Mouse (Mus musculus) layer of hippocampus, adult 2 months (tissue): ENCODE measurements at regions not wholly inside any gene's neighbourhood (a gene's known extent, or its start where the extent isn't known, plus 50 kb on each side); places are given as distances from the start of the nearest gene placed in this dataset.

Experiments used
- DNase-seq, 2 experiments: peaks; one replicate each; pipeline ENCODE4 v3.0.0; 2022; ENCODE audit warnings: low spot score in 2 of 2
- H3K27ac ChIP-seq: fragments of 200-600 bp; 2 replicates; pipeline ENCODE4 v1.8.1; 2022
- H3K4me3 ChIP-seq: fragments of 200-600 bp; 2 replicates; pipeline ENCODE4 v1.8.1; 2022; ENCODE audit warnings: mild to moderate bottlenecking
- CTCF ChIP-seq: fragments of 200-600 bp; conservative IDR thresholded peaks from 2 replicates; pipeline ENCODE4 v1.8.1; 2022; ENCODE audit warnings: antibody characterized with exemption, mild to moderate bottlenecking, moderate library complexity

- no peak for DNase-seq
- TF ChIP-seq CTCF: no peak
- Histone ChIP-seq H3K4me3 (no peak overlapping the region), H3K27ac (no peak overlapping the region)
These were observed 169.0 kb upstream of the Dyrk2 start for GRCm38 (mm10) chr10:119038991-119039390.

GRCm38 (mm10) chr10:119037781-119038180, 167.8 kb upstream of the Dyrk2 start:
- no peak for DNase-seq
- Histone ChIP-seq H3K4me3 (no peak overlapping the region), H3K27ac (no peak overlapping the region)
- TF ChIP-seq CTCF: no peak

- TF ChIP-seq CTCF: no peak
- DNase-seq: no peak
These were observed 165.9 kb upstream of the Dyrk2 start for GRCm38 (mm10) chr10:119035863-119036262.

GRCm38 (mm10) chr10:119034396-119034795, 164.4 kb upstream of the Dyrk2 start:
- no peak for TF ChIP-seq CTCF
- no peak for DNase-seq

More at GRCm38 (mm10) chr10:119035863-119036262, 165.9 kb upstream of the Dyrk2 start:
- no peak overlapping the region for H3K27ac ChIP-seq
- no peak overlapping the region for H3K4me3 ChIP-seq

GRCm38 (mm10) chr10:119031282-119032275, 161.6 kb upstream of the Dyrk2 start:
- no peak for TF ChIP-seq CTCF
- H3K4me3 ChIP-seq: no peak overlapping the region
- DNase-seq: peak; percentile 60 to 81
- peak overlapping the region; percentile 80 for H3K27ac ChIP-seq

More at GRCm38 (mm10) chr10:119034396-119034795, 164.4 kb upstream of the Dyrk2 start:
- no peak overlapping the region for H3K4me3 ChIP-seq
- H3K27ac ChIP-seq: no peak overlapping the region

- no peak for TF ChIP-seq CTCF
- H3K27ac ChIP-seq: no peak overlapping the region
- DNase-seq: no peak
- no peak overlapping the region for H3K4me3 ChIP-seq
These were observed 158.6 kb upstream of the Dyrk2 start for GRCm38 (mm10) chr10:119028480-119029137.

GRCm38 (mm10) chr10:119027241-119027901, 157.4 kb upstream of the Dyrk2 start:
- TF ChIP-seq CTCF: no peak
- Histone ChIP-seq H3K4me3 (no peak overlapping the region), H3K27ac (peak overlapping the region; percentile 69; the same call in 1 of the 2 replicates)
- no peak for DNase-seq

- H3K27ac ChIP-seq: peak overlapping the region; percentile 69; the same call in 1 of the 2 replicates
- peak; percentile 19 for DNase-seq
- no peak overlapping the region for H3K4me3 ChIP-seq
- no peak for TF ChIP-seq CTCF
These were observed 156.3 kb upstream of the Dyrk2 start for GRCm38 (mm10) chr10:119026291-119026690.

- no peak for TF ChIP-seq CTCF
- H3K4me3 ChIP-seq: no peak overlapping the region
- DNase-seq: no peak
- H3K27ac ChIP-seq: no peak overlapping the region
These were observed 154.4 kb upstream of the Dyrk2 start for GRCm38 (mm10) chr10:119024425-119024824.

- no peak for TF ChIP-seq CTCF
- Histone ChIP-seq H3K27ac (no peak overlapping the region), H3K4me3 (no peak overlapping the region)
- no peak for DNase-seq
These were observed 149.1 kb upstream of the Dyrk2 start for GRCm38 (mm10) chr10:119019082-119019481.

GRCm38 (mm10) chr10:119018490-119018889, 148.5 kb upstream of the Dyrk2 start:
- no peak for DNase-seq
- no peak for TF ChIP-seq CTCF
- no peak overlapping the region for H3K4me3 ChIP-seq
- no peak overlapping the region for H3K27ac ChIP-seq

- no peak overlapping the region for H3K4me3 ChIP-seq
- TF ChIP-seq CTCF: no peak
- H3K27ac ChIP-seq: no peak overlapping the region
- DNase-seq: no peak
These were observed 146.1 kb upstream of the Dyrk2 start for GRCm38 (mm10) chr10:119016104-119016503.
